Mouse (Mus musculus) embryonic facial prominence, embryonic 15.5 days (tissue): ENCODE measurements around the gene Rprd2. TPM values are rescaled to one million over a fixed set of nuclear protein-coding genes. Genes with fewer than 3 reads are reported as not detected.
A peak's percentile ranks its signal among the peaks of the same experiment; 100 is the strongest.

Experiments used
- ATAC-seq: fragments of 200-750 bp; cut with Nextera tagmentation; 2 replicates; pipeline ENCODE4 v1.8.0; 2017; ENCODE audit warnings: low read depth, moderate TSS enrichment; ENCODE audit not compliant: insufficient number of reproducible peaks, low FRiP score, low TSS enrichment
- H3K27ac ChIP-seq: fragments of 300-500 bp; sonication (generic); replicated peaks from 2 replicates; pipeline ENCODE4 v1.5.1; 2015; ENCODE audit warnings: mild to moderate bottlenecking, inconsistent platforms
- H3K27me3 ChIP-seq: fragments of 300-500 bp; sonication (generic); 2 replicates; pipeline ENCODE4 v1.6.1; 2015; ENCODE audit warnings: inconsistent platforms
- H3K36me3 ChIP-seq: fragments of 300-500 bp; sonication (generic); 2 replicates; pipeline ENCODE4 v1.6.1; 2015; ENCODE audit warnings: mild to moderate bottlenecking, inconsistent platforms
- H3K4me1 ChIP-seq: fragments of 300-500 bp; sonication (generic); 2 replicates; pipeline ENCODE4 v1.6.1; 2015; ENCODE audit warnings: inconsistent platforms
- H3K4me2 ChIP-seq: fragments of 300-500 bp; sonication (generic); replicated peaks from 2 replicates; pipeline ENCODE4 v1.6.1; 2015; ENCODE audit warnings: mild to moderate bottlenecking, inconsistent platforms
- H3K4me3 ChIP-seq: fragments of 300-500 bp; sonication (generic); replicated peaks from 2 replicates; pipeline ENCODE4 v1.5.1; 2015; ENCODE audit warnings: mild to moderate bottlenecking, inconsistent platforms
- H3K9ac ChIP-seq: fragments of 300-500 bp; sonication (generic); 2 replicates; pipeline ENCODE4 v1.6.1; 2015; ENCODE audit warnings: inconsistent platforms
- H3K9me3 ChIP-seq: fragments of 300-500 bp; sonication (generic); replicated peaks from 2 replicates; pipeline ENCODE4 v1.6.1; 2016; ENCODE audit warnings: inconsistent platforms
- WGBS: fragments of 180-500 bp; shearing (Covaris S2); methylation state at CpG from one replicate; pipeline ENCODE4 v1.1.7; 2015; 5-methylcytosine and 5-hydroxymethylcytosine counted together
- polyA plus RNA-seq: library from polyadenylated mRNA; unstranded; fragments of >200 nt; fragmentation: Nextera tagmentation; extraction: Ambion mirVana; gene quantifications from 2 replicates; pipeline ENCODE4 v1.2.1, GENCODE M21; 2015

Rprd2 gene
- polyA plus RNA-seq, 1 experiment from 2014 or later: 20.8 TPM

DNA sequence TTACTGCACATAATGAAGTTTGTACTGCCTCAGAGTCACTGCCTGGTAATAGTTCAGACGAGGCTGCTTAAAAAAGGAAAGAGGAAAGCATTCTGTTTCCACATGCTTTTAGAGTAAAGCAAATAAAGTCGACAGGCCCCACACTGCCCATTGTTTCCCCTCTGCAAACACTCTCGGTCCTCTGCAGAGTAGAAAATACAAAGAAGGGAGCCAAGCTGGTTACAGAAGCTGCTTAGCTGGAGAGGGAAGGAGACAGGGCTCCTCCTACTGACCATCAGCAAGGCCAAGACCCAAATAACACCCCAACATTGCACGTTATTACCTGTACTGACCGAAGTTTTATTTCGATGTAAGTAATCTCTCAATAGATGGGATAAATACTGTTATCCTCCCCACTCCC is 55.7 kb downstream of the Rprd2 start:
- no peaks in the 10 kb centered on the region for H3K4me1 ChIP-seq
- ATAC-seq: no peak
- WGBS: 65% methylated on average over 6 of the region's 6 CpGs
- H3K27ac ChIP-seq: no peak overlapping the region
- no peak overlapping the region for H3K4me2 ChIP-seq
- H3K9me3 ChIP-seq: no peaks in the 10 kb centered on the region
- no peak overlapping the region for H3K9ac ChIP-seq
- no peak overlapping the region for H3K4me3 ChIP-seq
- peaks cover 45% of the 10 kb centered on the region for H3K36me3 ChIP-seq
- no peaks in the 10 kb centered on the region for H3K27me3 ChIP-seq

DNA sequence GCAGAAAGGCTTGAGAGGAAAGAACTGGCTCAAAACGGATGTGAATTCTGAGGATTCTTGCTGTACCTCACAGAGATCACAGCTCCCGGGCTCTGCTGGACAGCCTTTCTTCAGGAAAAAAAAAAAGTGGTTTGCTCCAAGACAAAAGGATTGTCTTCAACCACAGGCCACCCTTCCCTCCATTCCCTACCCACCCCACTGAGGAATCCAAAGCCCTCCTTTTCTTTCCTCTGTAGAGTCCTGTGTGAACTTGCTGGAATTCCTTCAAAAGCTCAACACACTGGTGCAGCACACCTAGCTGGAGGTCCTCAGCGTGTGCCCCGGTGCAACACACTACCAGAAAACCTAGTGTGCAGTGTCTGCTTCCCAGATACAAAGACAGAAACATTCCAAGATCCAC is 56.9 kb downstream of the Rprd2 start:
- no peak for ATAC-seq

DNA sequence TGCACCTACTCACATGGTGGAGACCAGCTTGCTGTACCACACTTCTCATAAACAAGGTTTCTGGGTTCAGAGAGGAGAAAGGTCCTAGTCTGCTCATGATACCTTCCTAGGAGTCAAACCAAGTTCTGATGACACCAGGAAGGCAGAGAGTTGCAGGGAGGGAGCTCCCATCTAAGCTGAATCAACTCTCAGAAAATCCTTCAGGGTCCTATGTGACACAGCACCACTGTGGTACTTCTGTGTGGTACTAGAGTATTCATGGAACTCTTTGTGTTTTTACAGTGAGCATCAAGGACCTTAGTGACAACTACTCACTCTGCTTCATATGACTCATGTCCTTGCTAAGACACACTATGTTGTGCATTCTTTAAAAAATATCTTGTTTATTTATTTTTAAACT is 58.0 kb downstream of the Rprd2 start:
- no peak overlapping the region for H3K9ac ChIP-seq
- no peaks in the 10 kb centered on the region for H3K9me3 ChIP-seq
- no peak for ATAC-seq
- H3K4me2 ChIP-seq: no peak overlapping the region
- H3K36me3 ChIP-seq: peaks cover 29% of the 10 kb centered on the region
- no peaks in the 10 kb centered on the region for H3K4me1 ChIP-seq
- no peak overlapping the region for H3K4me3 ChIP-seq
- no peak overlapping the region for H3K27ac ChIP-seq
- no peaks in the 10 kb centered on the region for H3K27me3 ChIP-seq

More for the DNA sequence above, 56.9 kb downstream of the Rprd2 start:
- H3K9ac ChIP-seq: no peak overlapping the region
- no peaks in the 10 kb centered on the region for H3K27me3 ChIP-seq
- no peaks in the 10 kb centered on the region for H3K9me3 ChIP-seq
- H3K27ac ChIP-seq: no peak overlapping the region
- 64% methylated on average over 4 of the region's 4 CpGs for WGBS
- H3K36me3 ChIP-seq: peaks cover 40% of the 10 kb centered on the region
- no peak overlapping the region for H3K4me2 ChIP-seq
- no peaks in the 10 kb centered on the region for H3K4me1 ChIP-seq
- H3K4me3 ChIP-seq: no peak overlapping the region

DNA sequence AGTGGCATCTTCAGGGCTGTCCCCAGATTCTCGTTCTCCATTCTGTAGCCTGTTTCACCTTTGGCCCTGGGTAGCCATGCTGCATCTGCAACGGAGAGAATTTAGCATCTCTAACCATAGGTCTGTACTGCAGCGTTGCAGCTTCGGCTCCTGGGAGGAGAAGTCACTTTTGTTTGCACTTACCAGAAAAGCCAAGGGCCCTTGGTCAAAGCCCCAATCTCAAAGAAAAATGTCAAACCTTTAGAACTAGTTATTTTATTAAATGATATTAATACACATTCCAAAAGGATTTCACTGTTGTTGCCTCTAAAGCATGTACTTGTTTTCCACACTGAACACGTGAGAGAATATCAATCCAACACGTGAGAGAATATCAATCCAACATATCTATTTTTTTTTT is 58.6 kb downstream of the Rprd2 start, which contains the start of gene Tars2:
TSS of gene Tars2 (minus strand) at position 101 of the 400 bp plus-strand sequence.
- H3K4me3 ChIP-seq: no peak within 1 kb of the TSS
- H3K4me2 ChIP-seq: no peak within 1 kb of the TSS
- H3K9me3 ChIP-seq: no peaks in the 10 kb centered on the region
- 89% methylated on average over 6 of the region's 6 CpGs for WGBS
- no peaks in the 10 kb centered on the region for H3K27me3 ChIP-seq
- H3K9ac ChIP-seq: no peak within 1 kb of the TSS
- H3K36me3 ChIP-seq: peaks cover 24% of the 10 kb centered on the region
- no peaks in the 10 kb centered on the region for H3K4me1 ChIP-seq
- no peak for ATAC-seq
- no peak within 1 kb of the TSS for H3K27ac ChIP-seq

DNA sequence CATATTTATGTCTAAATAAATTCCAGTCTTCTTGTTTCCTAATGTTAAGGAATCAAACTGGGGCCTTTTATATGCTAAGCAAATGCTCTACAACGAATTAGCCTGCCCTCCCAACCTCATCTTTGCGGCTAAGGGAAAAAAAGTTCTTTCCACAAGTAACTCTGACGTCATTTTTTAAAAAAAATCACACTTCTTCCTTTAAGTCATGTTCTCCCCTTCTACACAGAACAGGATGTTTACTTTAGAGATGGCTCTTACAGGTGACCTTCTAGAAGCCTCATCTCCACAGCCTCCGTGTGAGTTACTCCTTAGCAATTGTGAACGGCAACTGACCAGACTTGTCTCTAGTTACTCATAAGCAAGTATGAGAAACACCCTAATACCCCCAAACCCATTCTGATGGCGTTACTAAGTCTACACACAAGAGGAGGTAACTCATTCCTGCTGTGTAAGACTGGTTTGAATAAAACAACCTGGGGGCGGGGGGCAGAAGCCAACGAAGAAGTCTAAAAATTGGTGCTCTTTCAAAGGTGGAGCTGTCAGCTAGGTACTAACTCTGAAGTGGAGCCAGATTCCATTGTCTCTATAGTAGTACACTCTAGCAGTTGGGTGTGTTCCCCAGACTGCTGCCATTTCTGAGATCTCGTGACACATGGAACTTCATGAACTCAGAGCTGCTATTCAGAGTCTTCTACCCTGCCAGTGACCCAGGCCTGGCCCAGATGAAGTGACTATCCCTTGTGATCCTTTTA is 60.0 kb downstream of the Rprd2 start:
- no peak overlapping the region for H3K4me2 ChIP-seq
- H3K27ac ChIP-seq: no peak overlapping the region
- peaks cover 4% of the 10 kb centered on the region; the same call in 1 of the 2 replicates for H3K4me1 ChIP-seq
- H3K9me3 ChIP-seq: no peaks in the 10 kb centered on the region
- H3K27me3 ChIP-seq: no peaks in the 10 kb centered on the region
- H3K9ac ChIP-seq: no peak overlapping the region
- ATAC-seq: no peak
- no peak overlapping the region for H3K4me3 ChIP-seq
- 47% methylated on average over 9 of the region's 9 CpGs for WGBS
- peaks cover 9% of the 10 kb centered on the region for H3K36me3 ChIP-seq

DNA sequence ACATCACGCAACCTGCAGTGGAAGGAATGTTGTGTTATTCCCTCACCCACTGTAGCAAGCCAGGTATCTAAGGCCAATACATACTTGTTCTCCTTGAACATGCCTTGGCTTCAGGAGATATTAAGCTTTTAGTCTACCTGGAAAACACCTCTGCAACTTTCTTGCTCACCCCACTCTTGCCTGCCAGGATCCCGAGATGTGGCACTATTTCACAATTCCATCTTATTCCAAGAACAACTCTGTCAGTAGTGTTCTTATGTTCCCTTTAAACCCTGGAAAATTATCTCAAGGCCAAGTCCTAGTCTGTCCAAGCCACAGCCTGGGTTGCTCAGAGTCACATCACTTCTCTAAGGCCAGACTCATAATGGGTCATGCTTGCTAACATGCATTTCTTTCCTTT is 61.9 kb downstream of the Rprd2 start:
- 84% methylated on average over 2 of the region's 2 CpGs for WGBS
- ATAC-seq: no peak
- Histone ChIP-seq H3K36me3 (peaks cover 9% of the 10 kb centered on the region), H3K9ac (no peak overlapping the region), H3K4me1 (peaks cover 6% of the 10 kb centered on the region; the same call in 1 of the 2 replicates), H3K4me2 (no peak overlapping the region), H3K27ac (no peak overlapping the region), H3K27me3 (no peaks in the 10 kb centered on the region), H3K4me3 (no peak overlapping the region), H3K9me3 (no peaks in the 10 kb centered on the region)

GRCm38 (mm10) chr3:95754345-95755206 is 64.1 kb downstream of the Rprd2 start:
- Histone ChIP-seq H3K4me3 (peak overlapping the region; percentile 77), H3K36me3 (peaks cover 31% of the 10 kb centered on the region), H3K27me3 (no peaks in the 10 kb centered on the region), H3K4me2 (peak overlapping the region; percentile 65), H3K27ac (peak overlapping the region; percentile 76), H3K9me3 (no peaks in the 10 kb centered on the region), H3K9ac (peak overlapping the region; percentile 70), H3K4me1 (peaks cover 6% of the 10 kb centered on the region; the same call in 1 of the 2 replicates)
- WGBS: under 1% methylated on average over 30 of the region's 30 CpGs
- peak; percentile 98 for ATAC-seq

- no peak overlapping the region for H3K9ac ChIP-seq
- H3K4me2 ChIP-seq: no peak overlapping the region
- H3K27ac ChIP-seq: no peak overlapping the region
- no peak for ATAC-seq
- WGBS: 76% methylated on average over 3 of the region's 3 CpGs
- H3K4me3 ChIP-seq: no peak overlapping the region
- H3K36me3 ChIP-seq: peaks cover 48% of the 10 kb centered on the region
- H3K27me3 ChIP-seq: no peaks in the 10 kb centered on the region
- no peaks in the 10 kb centered on the region for H3K9me3 ChIP-seq
- peaks cover 6% of the 10 kb centered on the region; the same call in 1 of the 2 replicates for H3K4me1 ChIP-seq
Observed at GRCm38 (mm10) chr3:95752935-95753334, 65.7 kb downstream of the Rprd2 start.

DNA sequence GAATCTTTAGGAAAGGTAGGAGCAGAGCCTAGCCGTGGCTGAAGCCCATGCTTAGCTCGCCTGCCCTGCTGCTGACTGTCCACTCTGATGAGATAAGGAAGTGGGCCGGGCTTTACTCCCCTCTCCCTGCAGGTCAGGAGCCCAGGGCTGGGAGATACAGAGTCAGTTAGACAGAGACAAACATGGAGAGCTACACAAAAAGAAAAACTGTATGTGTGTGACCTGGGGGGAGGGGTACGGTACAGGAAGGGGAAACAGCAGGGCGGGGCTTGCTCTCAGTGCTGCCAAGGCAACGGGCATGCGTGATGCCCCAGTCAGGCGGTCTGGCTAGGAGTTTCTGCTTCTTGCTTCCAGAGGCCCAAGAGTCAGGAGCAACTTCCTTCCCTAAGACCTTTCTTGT is 78.3 kb downstream of the Rprd2 start:
- 79% methylated on average over 8 of the region's 8 CpGs for WGBS
- no peak for ATAC-seq
- Histone ChIP-seq H3K4me2 (no peak overlapping the region), H3K36me3 (peaks cover 57% of the 10 kb centered on the region), H3K4me1 (peaks cover 7% of the 10 kb centered on the region), H3K9me3 (no peaks in the 10 kb centered on the region), H3K9ac (no peak overlapping the region), H3K27ac (0 out of 2 replicates have a peak overlapping the region, but pooled peaks have one; percentile 1), H3K27me3 (no peaks in the 10 kb centered on the region), H3K4me3 (no peak overlapping the region)

- H3K27me3 ChIP-seq: no peaks in the 10 kb centered on the region
- H3K4me1 ChIP-seq: peaks cover 11% of the 10 kb centered on the region
- no peak within 1 kb of the TSS for H3K4me3 ChIP-seq
- no peak within 1 kb of the TSS for H3K9ac ChIP-seq
- 67% methylated on average over 7 of the region's 7 CpGs for WGBS
- peaks cover 48% of the 10 kb centered on the region for H3K36me3 ChIP-seq
- peak within 1 kb of the TSS; percentile 55; the same call in 1 of the 2 replicates for H3K27ac ChIP-seq
- no peaks in the 10 kb centered on the region for H3K9me3 ChIP-seq
- no peak; the same call in 1 of the 2 replicates for ATAC-seq
- no peak within 1 kb of the TSS for H3K4me2 ChIP-seq
Observed at GRCm38 (mm10) chr3:95739353-95740104, 79.1 kb downstream of the Rprd2 start, which contains the start of gene Ecm1. TSS of gene Ecm1 (minus strand) at chr3:95739569.
